Mouse (Mus musculus) kidney, embryonic 16.5 days (tissue): Measurements from ENCODE around the gene Col4a4. TPM values are rescaled to one million over a fixed set of nuclear protein-coding genes. Genes with fewer than 3 reads are reported as not detected.

Experiments used
- ATAC-seq: fragments of 200-750 bp; cut with Nextera tagmentation; 2 replicates; pipeline ENCODE4 v1.8.0; 2017; ENCODE audit warnings: moderate TSS enrichment; ENCODE audit not compliant: low FRiP score, low TSS enrichment
- H3K27ac ChIP-seq: fragments of 300-500 bp; sonication (generic); 2 replicates; pipeline ENCODE4 v1.5.1; 2014; ENCODE audit warnings: low read length
- H3K27me3 ChIP-seq: fragments of 300-500 bp; sonication (generic); 2 replicates; pipeline ENCODE4 v1.6.1; 2014; ENCODE audit warnings: low read length, control low read depth, mixed read lengths; ENCODE audit not compliant: insufficient read depth
- H3K36me3 ChIP-seq: fragments of 300-500 bp; sonication (generic); 2 replicates; pipeline ENCODE4 v1.6.1; 2014; ENCODE audit warnings: low read length, control low read depth, mixed read lengths; ENCODE audit not compliant: insufficient read depth
- H3K4me1 ChIP-seq: fragments of 300-500 bp; sonication (generic); 2 replicates; pipeline ENCODE4 v1.6.1; 2014; ENCODE audit warnings: low read length, control low read depth, mixed read lengths; ENCODE audit not compliant: insufficient read depth
- H3K4me2 ChIP-seq: fragments of 300-500 bp; sonication (generic); replicated peaks from 2 replicates; pipeline ENCODE4 v1.6.1; 2014; ENCODE audit warnings: low read depth, low read length
- H3K4me3 ChIP-seq: fragments of 300-500 bp; sonication (generic); 2 replicates; pipeline ENCODE4 v1.5.1; 2014; ENCODE audit warnings: mild to moderate bottlenecking, low read length
- H3K9ac ChIP-seq: fragments of 300-500 bp; sonication (generic); replicated peaks from 2 replicates; pipeline ENCODE4 v1.6.1; 2014; ENCODE audit warnings: low read length
- H3K9me3 ChIP-seq: fragments of 300-500 bp; sonication (generic); 2 replicates; pipeline ENCODE4 v1.6.1; 2016; ENCODE audit warnings: low read length, control low read depth
- WGBS: fragments of 180-500 bp; shearing (Covaris S2); extraction: QIAGEN DNeasy Blood & Tissue Kit; methylation state at CpG from one replicate; pipeline ENCODE4 v1.1.7; 2014; 5-methylcytosine and 5-hydroxymethylcytosine counted together
- polyA plus RNA-seq: library from polyadenylated mRNA; unstranded; fragments of >200 nt; fragmentation: Nextera tagmentation; extraction: Ambion mirVana; gene quantifications from 2 replicates; pipeline ENCODE4 v1.2.1, GENCODE M21; 2015

Gene Col4a4
- polyA plus RNA-seq, 1 experiment from 2014 or later = 4.9 TPM

DNA sequence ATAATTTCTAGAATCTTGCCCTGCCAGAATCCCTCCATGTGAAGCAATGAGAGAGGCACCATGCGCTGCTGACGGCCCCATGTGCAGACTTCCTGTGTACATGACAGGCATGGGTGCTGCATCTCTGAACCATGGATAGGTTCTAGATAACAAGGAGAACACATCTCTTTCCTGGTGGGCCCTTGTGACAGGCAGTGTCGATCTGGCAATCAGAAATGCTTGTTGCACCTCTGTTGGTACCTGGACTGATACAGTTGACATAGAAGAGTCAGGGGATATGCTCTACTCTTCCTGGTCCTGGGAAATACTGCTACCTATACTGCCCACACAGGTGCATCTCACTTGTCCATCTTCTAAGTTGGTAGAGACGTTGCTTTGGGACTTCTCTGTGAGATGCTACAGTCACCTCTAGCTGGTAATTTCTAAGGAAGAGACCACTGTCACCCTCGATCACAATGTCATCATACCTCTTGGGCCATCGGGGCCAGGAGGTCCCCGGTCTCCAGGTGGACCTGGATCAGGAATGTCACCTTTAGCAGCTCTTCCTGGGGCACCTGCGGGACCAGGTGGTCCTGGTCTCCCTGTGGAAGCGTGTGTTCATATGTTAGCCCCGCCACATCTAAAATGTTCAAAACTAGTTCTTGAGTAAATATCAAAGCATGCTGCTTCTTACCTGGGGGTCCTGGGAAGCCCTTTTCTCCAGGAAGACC lies 116.0 kb downstream of the Col4a4 start:
- H3K27ac ChIP-seq = no peak overlapping the region
- no peak overlapping the region for H3K4me3 ChIP-seq
- no peaks in the 10 kb centered on the region for H3K27me3 ChIP-seq
- no peaks in the 10 kb centered on the region for H3K9me3 ChIP-seq
- no peak overlapping the region for H3K9ac ChIP-seq
- no peak for ATAC-seq
- H3K36me3 ChIP-seq = no peaks in the 10 kb centered on the region
- no peak overlapping the region for H3K4me2 ChIP-seq
- H3K4me1 ChIP-seq = peaks cover 8% of the 10 kb centered on the region
- WGBS = 89% methylated on average over 10 of the region's 10 CpGs

DNA sequence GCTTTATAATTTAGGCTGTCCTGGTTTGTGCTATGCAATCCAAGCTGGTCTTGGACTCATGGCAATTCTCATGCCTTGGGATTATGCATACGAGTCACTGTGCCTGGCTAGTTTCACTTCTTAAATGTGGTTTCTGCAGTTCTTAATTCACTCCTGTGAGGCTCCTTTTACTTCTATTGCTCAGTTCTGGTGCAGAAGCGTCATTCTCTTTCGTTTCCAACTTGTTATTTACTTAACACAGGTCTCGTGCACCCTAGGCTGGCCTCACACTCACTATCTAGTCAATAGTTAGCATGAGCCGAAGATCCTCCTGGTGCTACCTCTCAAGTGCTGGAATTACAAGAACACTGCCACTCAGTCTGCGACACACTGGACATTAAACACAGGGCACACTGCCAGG lies 117.8 kb downstream of the Col4a4 start:
- WGBS = 65% methylated on average over 6 of the region's 6 CpGs
- no peak overlapping the region for H3K4me3 ChIP-seq
- no peak for ATAC-seq

DNA sequence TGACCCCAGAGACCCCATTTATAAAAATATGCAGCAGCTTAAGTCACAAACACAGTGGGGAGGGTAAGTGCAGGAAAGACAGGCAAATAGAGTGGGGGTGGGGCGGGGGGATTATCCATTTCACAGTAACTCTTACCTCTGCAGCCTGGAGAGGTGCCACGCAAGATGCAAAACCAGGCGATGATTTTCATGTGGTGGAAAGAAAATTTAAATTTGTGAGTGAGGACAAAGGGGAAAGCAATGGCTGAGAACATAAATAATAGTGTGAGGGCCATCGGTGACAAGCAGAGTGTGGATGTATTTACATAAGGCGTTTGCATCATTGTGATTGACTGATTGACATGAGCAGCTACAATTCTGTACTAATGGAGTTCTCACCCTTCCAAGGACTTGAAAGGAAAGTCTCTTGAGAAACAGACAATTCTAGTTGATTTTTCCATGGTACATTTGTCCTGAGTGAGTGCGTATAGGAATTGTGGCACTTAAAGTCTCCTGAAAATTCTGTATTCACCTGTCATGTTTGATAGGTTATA lies 121.3 kb downstream of the Col4a4 start:
- Histone ChIP-seq H3K9ac (no peak overlapping the region), H3K27ac (no peak overlapping the region), H3K4me3 (no peak overlapping the region), H3K9me3 (no peaks in the 10 kb centered on the region), H3K4me1 (no peaks in the 10 kb centered on the region), H3K27me3 (no peaks in the 10 kb centered on the region), H3K4me2 (no peak overlapping the region), H3K36me3 (no peaks in the 10 kb centered on the region)
- no peak for ATAC-seq
- WGBS = 57% methylated on average over 6 of the region's 6 CpGs

More for the DNA sequence above, 117.8 kb downstream of the Col4a4 start:
- Histone ChIP-seq H3K4me2 (no peak overlapping the region), H3K36me3 (no peaks in the 10 kb centered on the region), H3K4me1 (no peaks in the 10 kb centered on the region), H3K27me3 (no peaks in the 10 kb centered on the region), H3K9me3 (no peaks in the 10 kb centered on the region), H3K27ac (no peak overlapping the region), H3K9ac (no peak overlapping the region)

DNA sequence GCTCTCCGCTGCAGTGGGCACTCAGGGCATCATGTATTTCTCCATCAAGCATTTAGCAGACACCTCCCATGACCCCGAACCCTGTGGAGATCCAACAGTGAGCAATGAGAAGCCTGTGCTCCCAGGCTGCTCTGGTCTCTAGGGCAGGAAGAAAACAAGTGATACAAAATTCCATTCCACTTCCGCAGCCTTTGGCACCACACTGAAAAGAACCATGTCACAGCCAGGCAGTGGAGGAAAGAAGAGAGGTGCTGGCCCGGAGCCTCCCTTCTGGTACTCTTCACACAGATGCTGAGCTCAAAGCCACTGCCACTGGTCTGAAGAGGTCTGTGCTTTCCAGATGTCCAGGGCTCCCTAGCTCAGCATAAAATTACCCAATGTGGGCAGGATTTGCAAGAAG lies 125.6 kb downstream of the Col4a4 start:
- WGBS = 83% methylated on average over 4 of the region's 4 CpGs
- H3K4me1 ChIP-seq = no peaks in the 10 kb centered on the region
- H3K4me3 ChIP-seq = no peak overlapping the region
- no peak for ATAC-seq
- no peak overlapping the region for H3K27ac ChIP-seq
- H3K9me3 ChIP-seq = no peaks in the 10 kb centered on the region
- H3K36me3 ChIP-seq = no peaks in the 10 kb centered on the region
- no peak overlapping the region for H3K4me2 ChIP-seq
- H3K27me3 ChIP-seq = no peaks in the 10 kb centered on the region
- no peak overlapping the region for H3K9ac ChIP-seq

DNA sequence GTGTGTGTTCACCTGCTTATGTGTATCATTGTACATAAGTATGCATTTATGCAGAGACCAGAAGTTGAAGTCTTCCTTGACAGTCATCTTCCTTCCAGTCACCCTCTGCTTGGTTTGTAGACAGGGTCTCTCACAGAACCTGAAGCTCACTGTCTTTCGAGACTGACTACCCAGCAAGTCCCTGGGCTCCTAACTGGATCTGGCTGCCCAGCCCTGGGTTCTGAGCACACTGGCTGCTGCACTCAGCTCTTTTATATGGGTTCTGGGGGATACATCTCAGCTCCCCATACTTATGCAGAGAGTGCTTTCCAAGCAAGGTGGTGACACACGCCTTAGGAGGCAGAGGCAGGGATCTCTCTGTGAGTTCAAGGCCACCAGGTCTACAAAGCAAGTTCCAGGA lies 126.7 kb downstream of the Col4a4 start:
- H3K27ac ChIP-seq = no peak overlapping the region
- H3K9ac ChIP-seq = no peak overlapping the region
- H3K4me2 ChIP-seq = no peak overlapping the region
- 83% methylated on average over 2 of the region's 2 CpGs for WGBS
- ATAC-seq = no peak
- no peaks in the 10 kb centered on the region for H3K27me3 ChIP-seq
- no peaks in the 10 kb centered on the region for H3K4me1 ChIP-seq
- no peak overlapping the region for H3K4me3 ChIP-seq
- no peaks in the 10 kb centered on the region for H3K9me3 ChIP-seq
- H3K36me3 ChIP-seq = no peaks in the 10 kb centered on the region

DNA sequence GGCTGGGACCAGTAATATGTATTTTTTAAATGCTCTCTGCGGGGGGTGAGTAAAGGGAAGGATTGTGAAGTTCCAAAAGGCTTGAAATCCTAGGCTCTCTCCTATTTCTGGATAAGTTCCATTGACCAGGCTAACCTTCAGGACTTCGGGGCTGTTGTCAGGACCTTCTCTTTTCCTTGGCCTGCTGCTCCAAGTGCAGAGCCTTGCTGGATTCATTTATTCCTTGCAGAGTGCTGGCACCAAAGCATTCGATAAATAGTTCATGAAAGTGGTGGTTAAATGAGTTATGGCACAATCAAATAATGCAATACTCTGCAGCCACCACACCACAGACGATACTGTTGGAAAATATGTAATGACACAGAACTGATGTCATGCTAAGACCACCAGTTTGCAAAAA lies 127.3 kb downstream of the Col4a4 start:
- H3K27me3 ChIP-seq = no peaks in the 10 kb centered on the region
- H3K9ac ChIP-seq = no peak overlapping the region
- H3K9me3 ChIP-seq = no peaks in the 10 kb centered on the region
- no peak overlapping the region for H3K4me3 ChIP-seq
- no peaks in the 10 kb centered on the region for H3K36me3 ChIP-seq
- no peak overlapping the region for H3K4me2 ChIP-seq
- 77% methylated on average over 4 of the region's 4 CpGs for WGBS
- ATAC-seq = no peak
- H3K4me1 ChIP-seq = no peaks in the 10 kb centered on the region
- no peak overlapping the region for H3K27ac ChIP-seq

DNA sequence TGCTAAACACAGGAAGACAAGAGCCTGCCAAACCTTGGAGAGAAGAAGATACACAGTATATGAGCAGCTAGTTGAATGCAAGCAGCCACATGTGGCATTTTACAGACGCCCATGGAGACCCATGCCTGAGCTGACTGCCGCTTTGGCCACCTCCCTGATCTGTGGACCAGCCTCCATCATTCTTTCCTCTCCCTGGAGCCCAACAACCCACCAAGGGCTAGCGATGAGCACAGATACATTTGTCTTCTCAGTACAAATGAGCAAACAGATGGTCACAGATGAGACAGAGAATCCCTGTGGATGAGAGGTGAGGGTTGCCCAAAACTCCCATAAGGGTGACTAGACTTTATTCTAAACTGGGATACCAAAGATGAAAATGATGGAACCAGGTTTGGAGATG lies 132.6 kb downstream of the Col4a4 start:
- no peaks in the 10 kb centered on the region for H3K36me3 ChIP-seq
- no peaks in the 10 kb centered on the region for H3K4me1 ChIP-seq
- whole genome bisulfite sequencing = 92% methylated on average over 3 of the region's 3 CpGs

DNA sequence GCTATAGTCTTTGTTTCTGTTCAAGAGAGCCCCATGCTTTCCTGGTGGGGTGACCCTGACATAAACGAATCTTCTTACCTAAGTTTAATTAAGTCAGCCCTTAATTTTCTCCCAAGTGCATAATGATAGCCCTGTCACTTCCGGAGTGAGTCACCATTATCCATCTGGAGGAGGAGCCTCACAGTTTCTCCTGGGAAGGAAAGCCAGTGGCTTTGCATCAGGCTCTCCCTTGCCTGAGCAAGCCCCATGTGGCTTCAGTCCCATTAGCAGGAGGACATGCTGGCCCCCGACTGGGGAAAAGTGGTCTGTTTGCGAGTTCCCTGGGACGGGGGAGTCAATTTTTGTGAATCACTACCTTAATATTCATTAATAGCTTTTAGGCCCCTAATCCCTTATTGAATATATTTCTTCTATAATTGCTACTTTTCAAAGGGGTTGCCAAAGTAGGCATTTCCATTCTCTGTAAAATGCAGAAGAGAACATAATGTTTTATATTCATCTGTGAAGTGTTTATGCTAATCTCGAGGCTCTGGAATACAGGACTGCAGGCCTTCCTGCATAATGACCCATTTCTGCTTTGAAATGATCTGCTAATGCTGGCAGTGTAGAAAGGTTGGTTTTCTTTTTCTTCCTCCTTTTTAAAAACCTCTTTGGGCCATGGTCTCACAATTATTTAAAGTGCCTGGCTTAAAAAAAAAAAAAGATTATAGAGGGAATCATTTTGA lies 134.6 kb downstream of the Col4a4 start:
- ATAC-seq = no peak

More for the DNA sequence above, 132.6 kb downstream of the Col4a4 start:
- no peak overlapping the region for H3K27ac ChIP-seq
- no peak overlapping the region for H3K4me3 ChIP-seq
- no peak for ATAC-seq
- no peaks in the 10 kb centered on the region for H3K27me3 ChIP-seq
- no peaks in the 10 kb centered on the region for H3K9me3 ChIP-seq
- no peak overlapping the region for H3K4me2 ChIP-seq
- H3K9ac ChIP-seq = no peak overlapping the region

DNA sequence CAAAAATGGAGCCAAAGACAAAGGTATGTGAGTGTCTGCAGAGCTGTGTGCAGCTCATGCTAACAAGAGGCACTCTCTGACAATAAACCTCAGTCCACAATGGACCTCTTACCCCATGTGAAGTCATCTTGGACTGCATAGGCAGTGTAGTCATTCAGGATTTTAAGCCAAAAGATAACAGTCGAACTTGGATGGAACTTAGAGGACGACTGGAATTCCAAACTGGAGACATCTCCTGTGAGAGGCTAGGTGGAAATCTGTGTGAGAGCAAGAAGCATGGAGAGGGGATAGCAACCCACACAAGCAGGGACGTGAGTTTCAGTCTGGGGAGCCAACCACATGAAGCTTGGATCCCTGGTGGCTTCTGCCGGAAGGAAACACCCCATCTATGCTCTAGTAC lies 136.8 kb downstream of the Col4a4 start:
- no peak for ATAC-seq
- Histone ChIP-seq H3K9me3 (no peaks in the 10 kb centered on the region), H3K36me3 (no peaks in the 10 kb centered on the region), H3K4me2 (no peak overlapping the region), H3K4me3 (no peak overlapping the region), H3K4me1 (no peaks in the 10 kb centered on the region), H3K27ac (no peak overlapping the region), H3K9ac (no peak overlapping the region), H3K27me3 (no peaks in the 10 kb centered on the region)
- 80% methylated on average over 4 of the region's 4 CpGs for WGBS

More for the DNA sequence above, 134.6 kb downstream of the Col4a4 start:
- Histone ChIP-seq H3K9ac (no peak overlapping the region), H3K4me1 (no peaks in the 10 kb centered on the region), H3K4me3 (no peak overlapping the region), H3K27me3 (no peaks in the 10 kb centered on the region), H3K36me3 (no peaks in the 10 kb centered on the region), H3K4me2 (no peak overlapping the region), H3K27ac (no peak overlapping the region), H3K9me3 (no peaks in the 10 kb centered on the region)
- 50% methylated on average over 6 of the region's 6 CpGs for WGBS

DNA sequence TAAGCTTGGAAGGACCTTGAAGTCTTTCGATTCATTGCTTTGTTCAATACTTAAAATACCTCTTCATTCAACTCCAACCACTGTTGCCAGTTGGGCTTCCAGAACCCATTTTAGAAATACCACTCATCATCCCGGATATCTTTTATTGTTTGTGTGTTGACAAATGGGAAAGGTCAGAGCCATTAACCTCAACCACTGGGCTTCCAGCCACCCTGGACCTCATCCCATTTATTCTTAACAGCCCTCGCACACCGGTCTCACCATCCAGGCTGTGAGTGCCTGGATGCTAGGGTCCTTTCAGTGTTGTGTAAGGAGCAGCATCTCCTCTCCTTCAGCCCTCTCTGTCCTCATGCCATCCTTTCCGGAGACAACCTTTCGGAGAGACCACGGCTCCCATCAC lies 140.6 kb downstream of the Col4a4 start:
- Histone ChIP-seq H3K27ac (no peak overlapping the region), H3K9me3 (no peaks in the 10 kb centered on the region), H3K9ac (no peak overlapping the region), H3K4me2 (no peak overlapping the region), H3K36me3 (no peaks in the 10 kb centered on the region), H3K4me1 (no peaks in the 10 kb centered on the region), H3K27me3 (no peaks in the 10 kb centered on the region), H3K4me3 (no peak overlapping the region)
- ATAC-seq = no peak
- WGBS = 70% methylated on average over 7 of the region's 7 CpGs
